Mouse (Mus musculus) cortical plate, adult 2 months (tissue): ENCODE results near the gene Rps6ka5.

ENCODE experiments used
- CTCF ChIP-seq: fragments of 200-500 bp; IDR thresholded peaks from 2 replicates; pipeline ENCODE4 v1.5.1; 2011; ENCODE audit warnings: mild to moderate bottlenecking, control low read depth, low read length; ENCODE audit not compliant: insufficient read depth; ENCODE audit errors: extremely low read depth
- POLR2A ChIP-seq: fragments of 200-500 bp; IDR thresholded peaks from 2 replicates; pipeline ENCODE4 v1.6.1; 2011; ENCODE audit warnings: mild to moderate bottlenecking, low read length, control low read depth; ENCODE audit not compliant: insufficient read depth; ENCODE audit errors: extremely low read depth

- TF ChIP-seq CTCF (no peak), POLR2A (no peak)
Measured at GRCm38 (mm10) chr12:100525939-100526338, 200.8 kb downstream of the Rps6ka5 start.
